Mouse (Mus musculus): Measurements from ENCODE around the gene Dcaf12.

Gene Dcaf12

GRCm38 (mm10) chr4:41314141-41315129 lies at the start of gene Dcaf12:
TSS of gene Dcaf12 (minus strand) at chr4:41314889.
- DNase-seq = peak; percentile 97

GRCm38 (mm10) chr4:41361059-41361458 lies 46.4 kb upstream of the Dcaf12 start:
- no peak for DNase-seq

- no peak for DNase-seq
Observed at GRCm38 (mm10) chr4:41359358-41359757, 44.7 kb upstream of the Dcaf12 start.

GRCm38 (mm10) chr4:41358669-41359068 lies 44.0 kb upstream of the Dcaf12 start:
- DNase-seq = no peak

GRCm38 (mm10) chr4:41357154-41357553 lies 42.5 kb upstream of the Dcaf12 start:
- no peak for DNase-seq

GRCm38 (mm10) chr4:41353265-41353664 lies 38.6 kb upstream of the Dcaf12 start:
- DNase-seq = no peak

GRCm38 (mm10) chr4:41352758-41353157 lies 38.1 kb upstream of the Dcaf12 start:
- no peak for DNase-seq

- no peak for DNase-seq
Observed at GRCm38 (mm10) chr4:41349199-41349591, 34.5 kb upstream of the Dcaf12 start.

GRCm38 (mm10) chr4:41348584-41349198 lies 34.0 kb upstream of the Dcaf12 start, which contains the start of gene Ubap1:
TSS of gene Ubap1 (plus strand) at chr4:41348996.
- peak; percentile 97 for DNase-seq

GRCm38 (mm10) chr4:41347839-41348238 lies 33.1 kb upstream of the Dcaf12 start:
- DNase-seq = no peak

GRCm38 (mm10) chr4:41346011-41346410 lies 31.3 kb upstream of the Dcaf12 start:
- peak; percentile 71 for DNase-seq

- no peak for DNase-seq
Observed at GRCm38 (mm10) chr4:41340912-41341550, 26.3 kb upstream of the Dcaf12 start.

GRCm38 (mm10) chr4:41336546-41336945 lies 21.9 kb upstream of the Dcaf12 start:
- no peak for DNase-seq

GRCm38 (mm10) chr4:41331698-41332421 lies 17.2 kb upstream of the Dcaf12 start:
- peak; percentile 72 for DNase-seq

- DNase-seq = peak; percentile 22
Observed at GRCm38 (mm10) chr4:41331085-41331484, 16.4 kb upstream of the Dcaf12 start.

GRCm38 (mm10) chr4:41329481-41329880 lies 14.8 kb upstream of the Dcaf12 start:
- DNase-seq = no peak

- no peak for DNase-seq
Observed at GRCm38 (mm10) chr4:41326876-41327275, 12.2 kb upstream of the Dcaf12 start.

- no peak for DNase-seq
Observed at GRCm38 (mm10) chr4:41320971-41321370, 6.3 kb upstream of the Dcaf12 start.

- DNase-seq = peak; percentile 19
Observed at GRCm38 (mm10) chr4:41318267-41318666, 3.6 kb upstream of the Dcaf12 start.

GRCm38 (mm10) chr4:41315173-41315572 lies 484 bp upstream of the Dcaf12 start:
- DNase-seq = no peak

GRCm38 (mm10) chr4:41313722-41314121 lies 967 bp downstream of the Dcaf12 start:
- no peak for DNase-seq

Measured in kidney, postnatal 14 days (tissue).